Comparison of ENCODE assay signal across 11 mouse cellular contexts in the genomic region with DNA sequence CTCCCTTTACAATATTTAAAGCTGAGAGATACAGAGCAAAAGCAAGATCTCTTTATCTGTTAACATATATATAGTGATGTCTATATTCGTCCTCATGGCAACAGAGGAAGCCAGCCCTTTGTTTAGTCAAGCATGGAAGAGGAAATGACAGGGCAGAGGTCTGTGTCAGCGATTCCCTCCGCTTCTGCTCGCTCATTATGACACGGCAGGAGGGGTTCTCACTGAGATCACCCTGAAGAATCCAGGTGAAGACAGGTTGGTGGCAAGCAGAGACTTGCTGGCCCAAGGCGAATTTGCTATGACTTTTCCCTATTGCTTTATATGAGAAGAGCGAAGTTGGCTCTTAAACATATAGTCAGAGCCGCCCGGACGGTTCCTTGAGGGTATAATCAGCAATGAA. TPM values are rescaled to one million over a fixed set of nuclear protein-coding genes. Genes with fewer than 3 reads are reported as not detected.
A peak's percentile ranks its signal among the peaks of the same experiment; 100 is the strongest.
DNase-seq lines count a peak whose midpoint lies in the region; ATAC-seq lines count a peak whose summit lies in the region.
"Had no signal": no experiment of that assay in that cellular context is flagged by ENCODE, and none has a peak within 500 bp of the region (broad histone marks: within the 10 kb centered on the region; RNA-seq: fewer than 3 reads in every experiment).

No protein-coding gene starts in this region.

- no peak for DNase-seq in heart, postnatal 4 days
- DNase-seq in midbrain, embryonic 14.5 days: peak; percentile 17
- DNase-seq in induced T-regulatory cell, adult 2 months (ENCODE audit: low read depth): peak; percentile 55
- peak; percentile 58 for DNase-seq in retina, embryonic 14.5 days (ENCODE audit: low spot score)
- no peak for DNase-seq in urinary bladder, postnatal 10 days (ENCODE audit: low spot score)
- DNase-seq in gastrocnemius, postnatal 10 days: no peak
- DNase-seq: cerebellum, adult 9-10 months had no signal

- H3K9me3 ChIP-seq in heart, embryonic 12.5 days (replicated peaks): no peaks in the 10 kb centered on the region
- no peaks in the 10 kb centered on the region for H3K9me3 ChIP-seq in midbrain, embryonic 14.5 days (ENCODE audit: control insufficient read depth, low read length)
- no peaks in the 10 kb centered on the region for H3K9me3 ChIP-seq in midbrain, embryonic 13.5 days
- H3K9me3 ChIP-seq: megakaryocyte, embryonic 14.5 days had no signal

- no peak overlapping the region for H3K9ac ChIP-seq in heart, embryonic 12.5 days
- H3K9ac ChIP-seq in midbrain, embryonic 14.5 days (replicated peaks; ENCODE audit: low read length): no peak overlapping the region
- H3K9ac ChIP-seq in midbrain, embryonic 13.5 days (replicated peaks): no peak overlapping the region

- no peak overlapping the region for H3K27ac ChIP-seq in heart, embryonic 12.5 days (ENCODE audit: poor library complexity, severe bottlenecking)
- H3K27ac ChIP-seq in midbrain, embryonic 14.5 days (replicated peaks; ENCODE audit: low read depth, low read length): no peak overlapping the region
- no peak overlapping the region for H3K27ac ChIP-seq in midbrain, embryonic 13.5 days

- ATAC-seq in heart, embryonic 12.5 days (ENCODE audit: insufficient number of reproducible peaks, low FRiP score): peak; percentile 41; the same call in 1 of the 2 replicates
- no peak for ATAC-seq in midbrain, embryonic 14.5 days (ENCODE audit: low FRiP score, low TSS enrichment)
- no peak for ATAC-seq in midbrain, embryonic 13.5 days
- ATAC-seq: intestine, embryonic 16.5 days had no signal

- H3K27me3 ChIP-seq in heart, embryonic 12.5 days (replicated peaks): no peaks in the 10 kb centered on the region
- no peaks in the 10 kb centered on the region for H3K27me3 ChIP-seq in midbrain, embryonic 14.5 days (ENCODE audit: control insufficient read depth, insufficient read depth, low read length)
- no peaks in the 10 kb centered on the region for H3K27me3 ChIP-seq in midbrain, embryonic 13.5 days
- H3K27me3 ChIP-seq: megakaryocyte, embryonic 14.5 days had no signal

- WGBS in heart, embryonic 12.5 days: 61% methylated on average over 10 of the region's 10 CpGs
- WGBS in midbrain, embryonic 14.5 days: 53% methylated on average over 10 of the region's 10 CpGs
- 67% methylated on average over 10 of the region's 10 CpGs for WGBS in midbrain, embryonic 13.5 days

- H3K4me3 ChIP-seq in heart, embryonic 12.5 days: no peak overlapping the region
- H3K4me3 ChIP-seq in midbrain, embryonic 14.5 days (replicated peaks; ENCODE audit: low read depth, low read length): no peak overlapping the region
- no peak overlapping the region for H3K4me3 ChIP-seq in midbrain, embryonic 13.5 days (replicated peaks)

- H3K4me1 ChIP-seq in heart, embryonic 12.5 days (replicated peaks): peaks cover 19% of the 10 kb centered on the region
- no peaks in the 10 kb centered on the region for H3K4me1 ChIP-seq in midbrain, embryonic 14.5 days (ENCODE audit: control insufficient read depth, insufficient read depth, low read length)
- H3K4me1 ChIP-seq in midbrain, embryonic 13.5 days (replicated peaks): 0 out of 2 replicates have a peak, but pooled peaks cover 6% of the 10 kb centered on the region

- H3K4me2 ChIP-seq in heart, embryonic 12.5 days: no peak overlapping the region
- no peak overlapping the region for H3K4me2 ChIP-seq in midbrain, embryonic 14.5 days (ENCODE audit: low read length)
- no peak overlapping the region for H3K4me2 ChIP-seq in midbrain, embryonic 13.5 days (replicated peaks)

- H3K36me3 ChIP-seq in heart, embryonic 12.5 days: no peaks in the 10 kb centered on the region
- no peaks in the 10 kb centered on the region for H3K36me3 ChIP-seq in midbrain, embryonic 14.5 days (ENCODE audit: control insufficient read depth, insufficient read depth, low read length)
- H3K36me3 ChIP-seq in midbrain, embryonic 13.5 days: no peaks in the 10 kb centered on the region

RNA-seq across cellular contexts. Expression of a gene that starts 19.6 kb away (rescaled TPM):
- polyA plus RNA-seq in heart, embryonic 12.5 days (2016; fragmentation: Nextera tagmentation; extraction: Ambion mirVana): 26.2 and 28.2 TPM in 2 replicates
- 10 to 100 TPM; 27.1 to 29.2 TPM for total RNA-seq in heart, postnatal 4 days (2021)
- polyA plus RNA-seq in midbrain, embryonic 14.5 days (2014; fragmentation: Nextera tagmentation; extraction: Ambion mirVana): 27.2 and 27.8 TPM in 2 replicates
- 23.5 and 27.2 TPM in 2 replicates for polyA plus RNA-seq in midbrain, embryonic 13.5 days (2015; fragmentation: Nextera tagmentation; extraction: Ambion mirVana)
- total RNA-seq in gastrocnemius, postnatal 10 days (2021): 10 to 100 TPM; 12.1 to 16.7 TPM

Comparison
In these comparisons a context has a peak if more than half of its experiments do, and no peak if none do; other contexts are left out.
1. DNase-seq: peak in midbrain, embryonic 14.5 days (single experiment), induced T-regulatory cell, adult 2 months (single experiment) and retina, embryonic 14.5 days (single experiment); none in heart, postnatal 4 days (single experiment), urinary bladder, postnatal 10 days (single experiment) and gastrocnemius, postnatal 10 days (single experiment).